Mouse (Mus musculus) cerebellum, adult 2 months (tissue): ENCODE results near the gene Pet117.

Source experiments
- CTCF ChIP-seq: fragments of 200-500 bp; IDR thresholded peaks from 2 replicates; pipeline ENCODE4 v1.5.1; 2011; ENCODE audit warnings: low read depth, mild to moderate bottlenecking, control low read depth, low read length, moderate library complexity, borderline replicate concordance; ENCODE audit not compliant: insufficient read depth
- POLR2A ChIP-seq: fragments of 200-500 bp; IDR thresholded peaks from 2 replicates; pipeline ENCODE4 v1.6.1; 2011; ENCODE audit warnings: low read length, control low read depth, borderline replicate concordance; ENCODE audit not compliant: insufficient read depth

GRCm38 (mm10) chr2:144330352-144330959 lies 38.3 kb upstream of the Pet117 start:
- TF ChIP-seq CTCF = no peak
- no peak for TF ChIP-seq POLR2A
